Mouse (Mus musculus): ENCODE data around the gene Adamts20. TPM values are rescaled to one million over a fixed set of nuclear protein-coding genes. Genes with fewer than 3 reads are reported as not detected.

The Adamts20 gene
- polyA plus RNA-seq, 1 experiment from 2014 or later: 4.0 TPM

DNA sequence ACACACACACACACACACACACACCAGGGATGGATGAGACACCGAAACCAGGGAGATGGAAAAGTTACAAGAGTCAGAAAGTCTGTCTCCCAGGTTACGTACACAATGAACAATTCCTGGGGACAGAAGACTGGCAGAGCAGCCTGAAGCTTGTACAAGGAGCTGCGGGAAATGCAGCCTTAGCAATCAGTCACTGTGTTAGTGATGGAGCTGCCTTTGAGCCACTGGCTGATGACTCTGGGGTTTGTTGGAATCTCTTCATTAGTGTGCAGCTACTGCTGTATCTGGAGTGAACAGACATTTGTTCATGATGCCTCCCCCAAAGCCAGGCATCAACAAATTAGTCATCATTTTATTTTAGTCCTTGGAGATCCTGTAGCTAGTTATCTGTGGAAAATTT is 162.1 kb downstream of the Adamts20 start:
- H3K36me3 ChIP-seq (ENCODE audit: control insufficient read depth, insufficient read depth, low read length): no peaks in the 10 kb centered on the region
- ATAC-seq (ENCODE audit: low FRiP score, low TSS enrichment): no peak
- no peaks in the 10 kb centered on the region for H3K9me3 ChIP-seq (ENCODE audit: control insufficient read depth, low read length)
- H3K27ac ChIP-seq (ENCODE audit: low read depth, low read length): no peak overlapping the region
- H3K4me3 ChIP-seq (ENCODE audit: low read length): no peak overlapping the region
- WGBS: 86% methylated on average over 3 of the region's 3 CpGs
- H3K9ac ChIP-seq (ENCODE audit: low read depth, low read length): no peak overlapping the region
- H3K27me3 ChIP-seq (ENCODE audit: control insufficient read depth, insufficient read depth, low read length): no peaks in the 10 kb centered on the region
- H3K4me2 ChIP-seq (replicated peaks; ENCODE audit: low read depth, low read length): no peak overlapping the region
- H3K4me1 ChIP-seq (ENCODE audit: control insufficient read depth, insufficient read depth, low read length): no peaks in the 10 kb centered on the region

DNA sequence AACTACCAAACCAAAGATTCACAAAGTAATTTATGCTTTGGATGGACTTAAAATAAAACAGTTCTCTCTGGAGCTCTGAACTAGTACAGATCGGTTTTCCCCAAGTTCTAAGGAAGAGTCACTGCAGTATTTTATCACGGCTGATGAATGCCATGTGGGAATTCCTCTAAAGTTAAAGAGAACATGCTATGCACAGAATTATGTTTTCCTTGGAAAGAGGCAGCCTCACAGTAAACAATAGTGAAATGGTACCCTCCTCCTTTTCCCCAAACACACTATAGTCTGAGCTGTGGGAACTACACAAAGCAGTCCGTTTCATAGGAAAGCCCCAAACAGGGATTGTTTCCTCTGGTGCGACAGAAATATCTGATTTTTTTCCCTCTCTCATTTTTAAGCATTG is 171.1 kb downstream of the Adamts20 start:
- Histone ChIP-seq H3K27me3 (ENCODE audit: control insufficient read depth, insufficient read depth, low read length) (no peaks in the 10 kb centered on the region), H3K4me2 (replicated peaks; ENCODE audit: low read depth, low read length) (no peak overlapping the region), H3K9me3 (ENCODE audit: control insufficient read depth, low read length) (no peaks in the 10 kb centered on the region), H3K4me1 (ENCODE audit: control insufficient read depth, insufficient read depth, low read length) (no peaks in the 10 kb centered on the region), H3K27ac (ENCODE audit: low read depth, low read length) (no peak overlapping the region), H3K36me3 (ENCODE audit: control insufficient read depth, insufficient read depth, low read length) (no peaks in the 10 kb centered on the region), H3K9ac (ENCODE audit: low read depth, low read length) (no peak overlapping the region), H3K4me3 (ENCODE audit: low read length) (no peak overlapping the region)
- ATAC-seq (ENCODE audit: low FRiP score, low TSS enrichment): peak; percentile 66; the same call in 1 of the 2 replicates
- 52% methylated on average over 4 of the region's 4 CpGs for WGBS

DNA sequence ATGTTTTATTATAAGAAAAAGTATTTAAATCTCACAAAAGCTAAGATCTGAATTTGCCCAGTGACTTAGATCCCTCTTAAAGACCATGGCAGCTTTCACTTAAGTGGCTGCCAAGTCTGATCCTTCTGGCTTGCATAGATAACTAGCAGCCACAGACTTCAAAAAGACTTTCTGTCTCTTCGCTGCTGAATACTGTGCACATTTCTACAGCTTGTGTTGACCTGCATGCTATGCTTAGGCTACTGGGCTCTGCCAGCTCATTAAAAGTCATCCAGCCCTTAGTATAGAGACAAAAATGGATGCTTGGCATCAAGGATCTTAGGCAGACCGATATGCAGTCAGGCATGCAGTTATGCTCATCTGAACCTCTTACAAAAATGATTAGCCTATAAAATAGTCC is 177.2 kb downstream of the Adamts20 start:
- Histone ChIP-seq H3K27me3 (ENCODE audit: control insufficient read depth, insufficient read depth, low read length) (no peaks in the 10 kb centered on the region), H3K9ac (ENCODE audit: low read depth, low read length) (no peak overlapping the region)
- whole genome bisulfite sequencing: 76% methylated on average over 2 of the region's 2 CpGs

DNA sequence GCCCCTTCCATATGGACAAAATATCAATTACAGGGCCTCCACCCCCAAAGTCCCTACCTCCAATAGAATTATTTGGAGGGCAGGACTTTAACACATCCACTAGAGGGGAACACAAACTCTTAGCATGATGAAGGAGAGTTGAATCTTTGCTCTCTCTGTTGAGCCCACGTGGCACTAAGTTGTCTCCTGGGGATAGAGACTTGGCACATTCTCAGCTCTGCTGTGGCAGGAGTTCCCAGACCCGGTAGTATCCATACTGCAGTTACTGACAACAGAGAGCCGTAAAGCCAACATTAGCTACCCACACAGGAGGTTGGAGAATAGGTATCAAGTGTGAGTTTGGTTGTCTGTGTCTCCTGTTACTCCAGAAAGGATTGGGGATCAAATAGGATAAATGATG is 177.7 kb downstream of the Adamts20 start:
- no peak overlapping the region for H3K27ac ChIP-seq (ENCODE audit: low read depth, low read length)
- no peak overlapping the region for H3K9ac ChIP-seq (ENCODE audit: low read depth, low read length)
- no peaks in the 10 kb centered on the region for H3K36me3 ChIP-seq (ENCODE audit: control insufficient read depth, insufficient read depth, low read length)
- no peak overlapping the region for H3K4me2 ChIP-seq (replicated peaks; ENCODE audit: low read depth, low read length)
- no peaks in the 10 kb centered on the region for H3K4me1 ChIP-seq (ENCODE audit: control insufficient read depth, insufficient read depth, low read length)
- ATAC-seq (ENCODE audit: low FRiP score, low TSS enrichment): no peak
- H3K4me3 ChIP-seq (ENCODE audit: low read length): no peak overlapping the region
- no peaks in the 10 kb centered on the region for H3K27me3 ChIP-seq (ENCODE audit: control insufficient read depth, insufficient read depth, low read length)
- no peaks in the 10 kb centered on the region for H3K9me3 ChIP-seq (ENCODE audit: control insufficient read depth, low read length)
- 69% methylated on average over 3 of the region's 3 CpGs for WGBS

More for the DNA sequence above, 177.2 kb downstream of the Adamts20 start:
- no peaks in the 10 kb centered on the region for H3K9me3 ChIP-seq (ENCODE audit: control insufficient read depth, low read length)
- H3K36me3 ChIP-seq (ENCODE audit: control insufficient read depth, insufficient read depth, low read length): no peaks in the 10 kb centered on the region
- H3K4me2 ChIP-seq (replicated peaks; ENCODE audit: low read depth, low read length): no peak overlapping the region
- H3K4me3 ChIP-seq (ENCODE audit: low read length): no peak overlapping the region
- no peaks in the 10 kb centered on the region for H3K4me1 ChIP-seq (ENCODE audit: control insufficient read depth, insufficient read depth, low read length)
- no peak for ATAC-seq (ENCODE audit: low FRiP score, low TSS enrichment)
- H3K27ac ChIP-seq (ENCODE audit: low read depth, low read length): no peak overlapping the region

DNA sequence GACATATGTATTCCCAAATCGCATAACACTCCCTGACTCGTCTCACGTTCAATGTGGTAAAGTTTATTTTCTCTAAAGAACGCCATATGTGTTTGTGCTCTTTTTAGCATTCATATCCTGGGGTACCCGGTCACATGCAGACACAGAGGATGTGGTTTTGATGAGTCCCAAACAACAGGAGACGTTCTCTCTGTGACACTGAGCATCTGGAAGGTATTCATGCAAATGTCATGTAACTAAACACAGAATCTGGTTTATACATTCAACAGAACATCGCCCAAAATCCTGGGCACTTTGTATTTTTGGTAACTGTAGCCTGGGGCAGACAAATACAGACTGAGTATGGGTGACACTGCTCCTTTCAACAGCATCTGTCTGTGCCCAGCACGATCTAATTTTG is 188.8 kb downstream of the Adamts20 start:
- no peaks in the 10 kb centered on the region for H3K27me3 ChIP-seq (ENCODE audit: control insufficient read depth, insufficient read depth, low read length)
- no peaks in the 10 kb centered on the region for H3K9me3 ChIP-seq (ENCODE audit: control insufficient read depth, low read length)
- no peak overlapping the region for H3K4me2 ChIP-seq (replicated peaks; ENCODE audit: low read depth, low read length)
- ATAC-seq (ENCODE audit: low FRiP score, low TSS enrichment): no peak
- no peaks in the 10 kb centered on the region for H3K36me3 ChIP-seq (ENCODE audit: control insufficient read depth, insufficient read depth, low read length)
- H3K9ac ChIP-seq (ENCODE audit: low read depth, low read length): no peak overlapping the region
- 87% methylated on average over 8 of the region's 8 CpGs for WGBS
- H3K4me1 ChIP-seq (ENCODE audit: control insufficient read depth, insufficient read depth, low read length): no peaks in the 10 kb centered on the region
- H3K27ac ChIP-seq (ENCODE audit: low read depth, low read length): no peak overlapping the region
- no peak overlapping the region for H3K4me3 ChIP-seq (ENCODE audit: low read length)

DNA sequence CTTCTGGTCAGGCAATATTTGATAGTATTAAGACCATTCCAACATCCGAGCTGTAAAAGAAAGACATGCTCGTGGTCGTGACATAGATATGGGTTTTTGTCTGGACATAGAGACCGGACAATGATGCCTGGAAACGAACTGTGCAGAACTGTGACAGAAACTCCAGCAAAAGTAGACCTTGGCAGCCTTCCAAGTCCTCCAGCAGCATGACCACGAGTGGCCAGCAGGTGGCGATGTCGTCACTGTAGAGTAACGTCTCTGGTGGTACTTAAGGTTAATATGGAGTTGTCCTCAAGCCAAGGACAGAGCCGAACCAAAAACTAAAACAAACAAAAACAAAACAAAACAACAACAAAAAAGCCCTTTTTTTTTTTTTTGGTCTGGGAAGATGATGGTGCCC is 199.6 kb downstream of the Adamts20 start:
- no peaks in the 10 kb centered on the region for H3K36me3 ChIP-seq (ENCODE audit: control insufficient read depth, insufficient read depth, low read length)

DNA sequence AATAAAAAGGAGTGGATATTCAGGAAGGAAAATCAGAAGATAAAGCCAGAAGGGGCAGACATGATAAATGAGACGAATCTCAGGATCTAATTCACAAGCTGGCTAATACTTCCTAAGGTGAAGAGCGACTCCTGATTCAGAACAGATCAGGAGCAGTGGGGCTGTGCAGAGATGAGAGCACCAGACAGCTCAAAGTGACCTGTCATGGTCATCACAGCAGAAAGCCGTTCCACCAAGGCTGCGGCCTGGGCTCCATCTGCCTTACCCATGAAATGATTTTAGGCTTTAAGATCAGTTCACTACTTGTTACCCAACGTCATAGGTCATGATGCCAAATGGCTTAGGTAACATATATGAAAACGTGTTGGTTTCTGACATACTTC is 200.7 kb downstream of the Adamts20 start:
- no peak overlapping the region for H3K4me3 ChIP-seq (ENCODE audit: low read length)
- no peak overlapping the region for H3K27ac ChIP-seq (ENCODE audit: low read depth, low read length)
- WGBS: 73% methylated on average over 6 of the region's 6 CpGs
- ATAC-seq (ENCODE audit: low FRiP score, low TSS enrichment): no peak
- H3K9me3 ChIP-seq (ENCODE audit: control insufficient read depth, low read length): no peaks in the 10 kb centered on the region
- no peaks in the 10 kb centered on the region for H3K27me3 ChIP-seq (ENCODE audit: control insufficient read depth, insufficient read depth, low read length)
- 0 out of 2 replicates have a peak, but pooled peaks cover 2% of the 10 kb centered on the region for H3K4me1 ChIP-seq (ENCODE audit: control insufficient read depth, insufficient read depth, low read length)
- no peak overlapping the region for H3K9ac ChIP-seq (ENCODE audit: low read depth, low read length)
- H3K36me3 ChIP-seq (ENCODE audit: control insufficient read depth, insufficient read depth, low read length): no peaks in the 10 kb centered on the region
- H3K4me2 ChIP-seq (replicated peaks; ENCODE audit: low read depth, low read length): no peak overlapping the region

More for the DNA sequence above, 199.6 kb downstream of the Adamts20 start:
- WGBS: 29% methylated on average over 10 of the region's 10 CpGs
- no peak for ATAC-seq (ENCODE audit: low FRiP score, low TSS enrichment)
- Histone ChIP-seq H3K4me1 (ENCODE audit: control insufficient read depth, insufficient read depth, low read length) (0 out of 2 replicates have a peak, but pooled peaks cover 2% of the 10 kb centered on the region), H3K4me3 (ENCODE audit: low read length) (no peak overlapping the region), H3K27me3 (ENCODE audit: control insufficient read depth, insufficient read depth, low read length) (no peaks in the 10 kb centered on the region), H3K4me2 (replicated peaks; ENCODE audit: low read depth, low read length) (no peak overlapping the region), H3K9ac (ENCODE audit: low read depth, low read length) (no peak overlapping the region), H3K27ac (ENCODE audit: low read depth, low read length) (no peak overlapping the region), H3K9me3 (ENCODE audit: control insufficient read depth, low read length) (no peaks in the 10 kb centered on the region)

DNA sequence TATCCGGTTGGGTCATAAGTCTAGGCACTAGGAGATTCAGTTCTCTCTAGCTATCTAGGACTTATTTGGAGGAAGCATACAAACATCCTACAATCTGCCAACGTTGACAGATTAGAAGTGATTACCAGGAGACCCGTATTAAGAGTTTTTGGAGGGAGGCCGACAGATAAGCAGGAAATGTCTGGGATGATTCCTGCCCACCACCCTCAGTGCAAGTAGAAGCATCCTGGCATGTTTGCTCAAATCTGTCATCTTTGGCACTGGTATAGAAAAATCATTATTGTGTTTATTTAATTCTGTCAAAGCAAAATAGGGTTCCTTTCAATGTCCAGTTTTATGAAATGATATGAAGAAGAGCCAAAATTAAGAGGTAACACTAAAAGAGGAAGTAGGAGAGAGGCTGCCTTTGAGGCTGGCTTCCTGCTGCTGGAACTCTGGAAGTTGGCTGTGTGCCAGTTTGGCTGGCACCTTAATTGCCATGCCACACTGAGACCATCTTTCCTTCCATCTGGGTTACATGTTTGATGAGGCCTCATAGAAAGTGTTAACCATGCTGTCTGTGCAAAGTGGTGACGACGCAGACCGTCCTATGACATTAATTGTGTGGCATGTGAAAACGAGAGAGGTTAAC is 201.2 kb downstream of the Adamts20 start:
- H3K27ac ChIP-seq (ENCODE audit: low read depth, low read length): no peak overlapping the region
- ATAC-seq (ENCODE audit: low FRiP score, low TSS enrichment): no peak
- H3K9ac ChIP-seq (ENCODE audit: low read depth, low read length): no peak overlapping the region
- 74% methylated on average over 8 of the region's 8 CpGs for WGBS
- H3K4me3 ChIP-seq (ENCODE audit: low read length): no peak overlapping the region
- H3K4me2 ChIP-seq (replicated peaks; ENCODE audit: low read depth, low read length): no peak overlapping the region
- H3K9me3 ChIP-seq (ENCODE audit: control insufficient read depth, low read length): no peaks in the 10 kb centered on the region
- H3K27me3 ChIP-seq (ENCODE audit: control insufficient read depth, insufficient read depth, low read length): no peaks in the 10 kb centered on the region
- H3K4me1 ChIP-seq (ENCODE audit: control insufficient read depth, insufficient read depth, low read length): 0 out of 2 replicates have a peak, but pooled peaks cover 2% of the 10 kb centered on the region
- no peaks in the 10 kb centered on the region for H3K36me3 ChIP-seq (ENCODE audit: control insufficient read depth, insufficient read depth, low read length)

DNA sequence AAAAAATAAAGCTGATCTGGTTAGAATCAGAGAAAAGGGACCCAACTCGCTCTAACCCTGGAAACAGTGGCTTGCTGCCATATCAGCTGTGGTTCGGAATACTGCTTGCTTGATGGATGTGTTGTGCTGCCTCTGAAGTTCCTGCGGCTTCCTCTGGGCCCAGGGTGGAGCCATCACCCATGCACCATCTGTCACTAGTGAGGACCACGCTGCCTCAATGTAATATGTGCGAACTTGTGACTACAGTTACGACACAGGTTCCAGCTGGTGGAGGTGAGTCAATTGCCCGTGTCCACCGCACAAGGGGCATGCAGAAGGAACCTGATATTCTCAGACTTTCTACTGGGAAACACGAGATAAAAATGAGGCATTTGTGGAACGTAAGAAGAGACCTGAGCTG is 202.0 kb downstream of the Adamts20 start:
- Histone ChIP-seq H3K9ac (ENCODE audit: low read depth, low read length) (no peak overlapping the region), H3K27ac (ENCODE audit: low read depth, low read length) (no peak overlapping the region), H3K4me2 (replicated peaks; ENCODE audit: low read depth, low read length) (no peak overlapping the region), H3K27me3 (ENCODE audit: control insufficient read depth, insufficient read depth, low read length) (no peaks in the 10 kb centered on the region), H3K36me3 (ENCODE audit: control insufficient read depth, insufficient read depth, low read length) (no peaks in the 10 kb centered on the region), H3K4me3 (ENCODE audit: low read length) (no peak overlapping the region), H3K9me3 (ENCODE audit: control insufficient read depth, low read length) (no peaks in the 10 kb centered on the region), H3K4me1 (ENCODE audit: control insufficient read depth, insufficient read depth, low read length) (0 out of 2 replicates have a peak, but pooled peaks cover 2% of the 10 kb centered on the region)
- peak; percentile 86 for ATAC-seq (ENCODE audit: low FRiP score, low TSS enrichment)
- WGBS: 28% methylated on average over 10 of the region's 10 CpGs

All from kidney, embryonic 14.5 days (tissue).